In the genomic region with DNA sequence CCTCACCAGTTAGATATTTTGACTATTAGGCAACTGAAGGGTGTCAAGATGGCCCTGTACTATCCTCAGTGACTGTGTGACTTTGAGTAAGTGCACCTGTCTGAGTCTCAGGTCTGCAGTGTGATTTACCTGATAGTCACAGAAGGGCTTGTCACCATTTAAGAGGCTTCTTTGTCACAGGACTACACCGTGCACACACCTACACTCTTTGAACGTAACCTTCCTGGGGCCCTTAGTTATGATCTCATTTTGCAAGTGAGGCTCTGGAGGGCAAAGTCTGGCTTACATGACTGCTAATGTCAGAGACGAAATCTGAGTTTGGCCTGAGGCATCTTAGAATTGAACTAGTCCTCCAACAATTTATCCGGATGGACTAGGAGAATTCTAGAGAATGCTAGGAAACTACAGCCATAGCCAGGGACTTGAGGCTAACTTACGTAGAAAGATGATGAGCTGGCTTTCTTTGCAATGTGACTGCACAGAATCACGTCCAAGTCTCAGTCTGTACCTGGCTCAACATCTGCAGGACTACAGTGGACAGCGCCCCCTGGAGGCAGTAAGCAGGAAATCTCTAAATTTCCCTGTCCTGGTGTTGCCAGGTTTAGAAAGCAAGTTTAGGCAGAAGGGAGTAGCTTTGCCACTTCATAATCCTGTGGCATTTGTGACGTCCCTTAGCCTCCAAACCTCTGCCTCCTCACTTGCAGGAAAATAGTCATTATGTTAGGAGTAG, we compare ENCODE assay signal across 10 mouse cellular contexts. TPM values are rescaled to one million over a fixed set of nuclear protein-coding genes. Genes with fewer than 3 reads are reported as not detected.
A peak's percentile ranks its signal among the peaks of the same experiment; 100 is the strongest.
DNase-seq lines count a peak whose midpoint lies in the region; ATAC-seq and TF ChIP-seq lines count a peak whose summit lies in the region.
"Had no signal": no experiment of that assay in that cellular context is flagged by ENCODE, and none has a peak within 500 bp of the region (broad histone marks: within the 10 kb centered on the region; RNA-seq: fewer than 3 reads in every experiment).

No protein-coding gene starts in this region.

- no peak overlapping the region for H3K4me2 ChIP-seq in kidney, embryonic 15.5 days

- no peak for TF ChIP-seq POLR2A in bone marrow, adult 2 months (IDR thresholded peaks at IDR 0.05; ENCODE audit: borderline replicate concordance, control insufficient read depth, low read depth, low read length)

- peak; percentile 93 for TF ChIP-seq CTCF in bone marrow, adult 2 months (IDR thresholded peaks at IDR 0.05; ENCODE audit: control insufficient read depth, insufficient read depth, low read length)
- peak; percentile 89; the same call in 1 of the 2 replicates for TF ChIP-seq CTCF in gastrocnemius, adult 2 months (IDR thresholded peaks at IDR 0.05)

- H3K9ac ChIP-seq in kidney, embryonic 15.5 days: no peak overlapping the region

- no peak overlapping the region for H3K27ac ChIP-seq in kidney, embryonic 15.5 days
- no peak overlapping the region for H3K27ac ChIP-seq in bone marrow, adult 2 months (ENCODE audit: control insufficient read depth, insufficient read depth, low read depth, low read length, poor library complexity)
- H3K27ac ChIP-seq in gastrocnemius, adult 2 months: no peak overlapping the region

- no peak for ATAC-seq in kidney, embryonic 15.5 days (replicated peaks; ENCODE audit: low FRiP score)

- peaks cover 14% of the 10 kb centered on the region for H3K4me1 ChIP-seq in kidney, embryonic 15.5 days
- H3K4me1 ChIP-seq in bone marrow, adult 2 months (ENCODE audit: control insufficient read depth, insufficient read depth, low read length): peaks cover 2% of the 10 kb centered on the region

- no peaks in the 10 kb centered on the region for H3K9me3 ChIP-seq in kidney, embryonic 15.5 days (replicated peaks)
- H3K9me3 ChIP-seq: megakaryocyte, embryonic 14.5 days had no signal

- peaks cover 57% of the 10 kb centered on the region for H3K27me3 ChIP-seq in kidney, embryonic 15.5 days

- no peak overlapping the region for H3K4me3 ChIP-seq in kidney, embryonic 15.5 days (replicated peaks)
- no peak overlapping the region for H3K4me3 ChIP-seq in bone marrow, adult 2 months (replicated peaks; ENCODE audit: control insufficient read depth, low read depth, low read length)
- no peak overlapping the region for H3K4me3 ChIP-seq in gastrocnemius, adult 2 months
- H3K4me3 ChIP-seq: erythroblast, embryonic 14.5 days; megakaryocyte, embryonic 14.5 days had no signal

- WGBS in kidney, embryonic 15.5 days: 44% methylated on average over 8 of the region's 8 CpGs
- 37% methylated on average over 8 of the region's 8 CpGs for WGBS in bone marrow, adult 2 months

- DNase-seq in kidney, adult 11 months: peak; percentile 26
- peak; percentile 63 for DNase-seq in ES-CJ7 (ENCODE audit: low read depth, low spot score)
- peak; percentile 57 for DNase-seq in gastrocnemius, adult 2 months
- DNase-seq in layer of hippocampus, postnatal 14 days (ENCODE audit: low spot score in 2 of 2): peak; percentile 9 to 15
- peak; percentile 63 for DNase-seq in mesoderm, embryonic 11.5 days (ENCODE audit: low read depth, low spot score)
- DNase-seq in thymus, postnatal 14 days: peak; percentile 54

- H3K36me3 ChIP-seq in kidney, embryonic 15.5 days: no peaks in the 10 kb centered on the region

- intact Hi-C loops in gastrocnemius, adult 2 months (cut with DNase I): loop anchor here (2.0 to 10.0 kb wide), 2 partner anchors 66 to 358 kb away; no protein-coding TSS in a partner anchor

RNA-seq across cellular contexts. Expression of a gene that starts 2.3 kb away (rescaled TPM):
- 2.0 and 2.6 TPM in 2 replicates for polyA plus RNA-seq in kidney, embryonic 15.5 days (2015; fragmentation: Nextera tagmentation; extraction: Ambion mirVana)
- polyA plus RNA-seq in bone marrow, adult 2 months (2011; ENCODE audit: insufficient read depth, insufficient read length, low replicate concordance, missing spikeins): not detected in 2 replicates
- total RNA-seq in gastrocnemius, adult 2 months (2021): 1 to 10 TPM in 1 of 2 experiments, under 1 TPM in 1; 0.64 to 1.4 TPM
- total RNA-seq in layer of hippocampus, postnatal 14 days (2021): 1 to 10 TPM; 1.4 to 2.0 TPM
- polyA plus RNA-seq: erythroblast, embryonic 14.5 days had no signal

Comparison
In these comparisons a context has a peak if more than half of its experiments do, and no peak if none do; other contexts are left out.
1. DNase-seq: peak in every context shown above with its lines; median percentile 63 in ES-CJ7; 63 in mesoderm, embryonic 11.5 days; 57 in gastrocnemius, adult 2 months; 54 in thymus, postnatal 14 days; 26 in kidney, adult 11 months; 12 in layer of hippocampus, postnatal 14 days.